Mouse (Mus musculus) MEL (cell line): Measurements from ENCODE around the gene Rps16. TPM values are rescaled to one million over a fixed set of nuclear protein-coding genes. Genes with fewer than 3 reads are reported as not detected.

Experiments used
- DNase-seq: peaks from one replicate; pipeline ENCODE4 v3.0.0; 2011; ENCODE audit warnings: low read depth, low spot score
- H3K27ac ChIP-seq: 2 replicates; pipeline ENCODE4 v1.5.1; 2012; ENCODE audit warnings: low read depth, mild to moderate bottlenecking, control low read depth, low read length, moderate library complexity; ENCODE audit not compliant: control insufficient read depth
- H3K27me3 ChIP-seq, 2 experiments: fragments of 150-350 bp in 1 of 2; sonication (generic) in 1 of 2; 2 replicates each; pipeline ENCODE4 v1.6.1; 2012; ENCODE audit warnings: low read length in 2 of 2, mild to moderate bottlenecking in 2 of 2, improper control_type of control experiment in 1 of 2, moderate library complexity in 1 of 2; ENCODE audit not compliant: insufficient read depth in 2 of 2, control insufficient read depth in 1 of 2
- H3K36me3 ChIP-seq, 2 experiments: 2 replicates each; pipeline ENCODE4 v1.6.1; 2012 to 2014; ENCODE audit warnings: low read length in 2 of 2, improper control_type of control experiment in 1 of 2, inconsistent platforms in 1 of 2, mild to moderate bottlenecking in 1 of 2; ENCODE audit not compliant: insufficient read depth in 2 of 2, control insufficient read depth in 1 of 2
- H3K4me1 ChIP-seq, 2 experiments: fragments of 150-350 bp in 1 of 2; sonication (generic) in 1 of 2; 2 replicates each; pipeline ENCODE4 v1.6.1; 2012; ENCODE audit warnings: low read length in 2 of 2, improper control_type of control experiment in 1 of 2, mild to moderate bottlenecking in 1 of 2; ENCODE audit not compliant: insufficient read depth in 2 of 2, control insufficient read depth in 1 of 2
- H3K4me3 ChIP-seq, 2 experiments: fragments of 150-350 bp in 1 of 2; sonication (generic) in 1 of 2; 2 replicates each; pipeline ENCODE4 v1.5.1; 2012; ENCODE audit warnings: low read depth in 2 of 2, low read length in 2 of 2, mild to moderate bottlenecking in 2 of 2, moderate library complexity in 2 of 2, control low read depth in 1 of 2, improper control_type of control experiment in 1 of 2; ENCODE audit not compliant: control insufficient read depth in 1 of 2, insufficient read depth in 1 of 2
- H3K79me2 ChIP-seq: 2 replicates; pipeline ENCODE4 v1.6.1; 2012; ENCODE audit warnings: mild to moderate bottlenecking, low read length, moderate library complexity; ENCODE audit not compliant: control insufficient read depth, poor library complexity, insufficient read depth
- H3K9ac ChIP-seq: 2 replicates; pipeline ENCODE4 v1.6.1; 2012; ENCODE audit warnings: low read depth, mild to moderate bottlenecking, control low read depth, low read length, moderate library complexity; ENCODE audit not compliant: control insufficient read depth, poor library complexity, severe bottlenecking
- H3K9me3 ChIP-seq: fragments of 150-350 bp; sonication (generic); replicated peaks from 2 replicates; pipeline ENCODE4 v1.6.1; 2012; ENCODE audit warnings: mild to moderate bottlenecking, low read length, improper control_type of control experiment, moderate library complexity; ENCODE audit not compliant: insufficient read depth
- CHD2 ChIP-seq: IDR thresholded peaks from 2 replicates; pipeline ENCODE4 v1.6.1; 2011; ENCODE audit warnings: low read length, improper control_type of control experiment
- CTCF ChIP-seq, 3 experiments: IDR thresholded peaks in 2 of 3; conservative IDR thresholded peaks in 1 of 3; 2 replicates each; pipeline ENCODE4 v1.5.1; 2011 to 2012; ENCODE audit warnings: low read length in 3 of 3, low read depth in 2 of 3, mild to moderate bottlenecking in 2 of 3, improper control_type of control experiment in 1 of 3, inconsistent platforms in 1 of 3, mixed read lengths in 1 of 3, moderate library complexity in 1 of 3; ENCODE audit not compliant: control insufficient read depth in 1 of 3, insufficient read depth in 1 of 3, poor library complexity in 1 of 3, severe bottlenecking in 1 of 3
- E2F4 ChIP-seq: IDR thresholded peaks from 2 replicates; pipeline ENCODE4 v1.6.1; 2011; ENCODE audit warnings: low read depth, low read length, improper control_type of control experiment, borderline replicate concordance
- ELF1 ChIP-seq: IDR thresholded peaks from 2 replicates; pipeline ENCODE4 v1.6.1; 2014; ENCODE audit warnings: low read depth, mild to moderate bottlenecking, inconsistent platforms, low read length, improper control_type of control experiment, moderate library complexity
- ETS1 ChIP-seq: IDR thresholded peaks from 2 replicates; pipeline ENCODE4 v1.6.1; 2012; ENCODE audit warnings: low read depth, mild to moderate bottlenecking, inconsistent platforms, low read length, improper control_type of control experiment, moderate library complexity
- GABPA ChIP-seq: IDR thresholded peaks from 2 replicates; pipeline ENCODE4 v1.6.1; 2012; ENCODE audit warnings: low read depth, mild to moderate bottlenecking, inconsistent platforms, low read length, improper control_type of control experiment, moderate library complexity
- MAFK ChIP-seq: IDR thresholded peaks from 2 replicates; pipeline ENCODE4 v1.6.1; 2011; ENCODE audit warnings: low read depth, mild to moderate bottlenecking, low read length, improper control_type of control experiment, borderline replicate concordance
- MEF2A ChIP-seq: IDR thresholded peaks from 2 replicates; pipeline ENCODE4 v1.6.1; 2014; ENCODE audit warnings: low read depth, mild to moderate bottlenecking, inconsistent platforms, low read length, improper control_type of control experiment; ENCODE audit not compliant: poor library complexity, insufficient replicate concordance, severe bottlenecking; ENCODE audit errors: extremely low read depth
- MXI1 ChIP-seq: IDR thresholded peaks from 2 replicates; pipeline ENCODE4 v1.6.1; 2011; ENCODE audit warnings: mild to moderate bottlenecking, low read depth, low read length, improper control_type of control experiment
- MYB ChIP-seq: IDR thresholded peaks from 2 replicates; pipeline ENCODE4 v1.6.1; 2011; ENCODE audit warnings: mild to moderate bottlenecking, low read depth, low read length, improper control_type of control experiment
- MYC ChIP-seq: IDR thresholded peaks from 2 replicates; pipeline ENCODE4 v1.6.1; 2011; ENCODE audit warnings: low read depth, mild to moderate bottlenecking, low read length, improper control_type of control experiment, moderate library complexity
- UBTF ChIP-seq: IDR thresholded peaks from 2 replicates; pipeline ENCODE4 v1.6.1; 2012; ENCODE audit warnings: low read depth, mild to moderate bottlenecking, inconsistent platforms, low read length, improper control_type of control experiment, moderate library complexity, borderline replicate concordance; ENCODE audit not compliant: insufficient read depth
- ZC3H11A ChIP-seq: IDR thresholded peaks from 2 replicates; pipeline ENCODE4 v1.6.1; 2012; ENCODE audit warnings: low read depth, mild to moderate bottlenecking, inconsistent platforms, low read length, improper control_type of control experiment
- ZMIZ1 ChIP-seq: IDR thresholded peaks from 2 replicates; pipeline ENCODE4 v1.6.1; 2012; ENCODE audit warnings: low read depth, mild to moderate bottlenecking, inconsistent platforms, low read length, improper control_type of control experiment, moderate library complexity
- polyA plus RNA-seq, 2 experiments: library from polyadenylated mRNA; stranded (reverse) in 1 of 2; unstranded in 1 of 2; fragments of >175 nt in 1 of 2; fragments of >200 nt in 1 of 2; gene quantifications; 2 replicates each; pipeline versions ENCODE4 v1.2.1 to v1.2.4; 2012; ENCODE audit warnings: low replicate concordance in 2 of 2, low read depth in 1 of 2; ENCODE audit not compliant: insufficient read length in 2 of 2, insufficient read depth in 1 of 2, missing spikeins in 1 of 2
- total RNA-seq: library from RNA; depleted of rRNA; stranded (reverse); fragments of 300-350 nt; gene quantifications from 2 replicates; pipeline ENCODE4 v1.2.3, GENCODE M21; 2012

The Rps16 gene
- total and polyA plus RNA-seq, 3 experiments: 1,661 to 2,343 (median 1,740) TPM

GRCm38 (mm10) chr7:28382981-28383396 lies 32.5 kb downstream of the Rps16 start (continued):
- TF ChIP-seq GABPA (no peak), MYB (no peak)
- TF ChIP-seq, all 39 proteins: peak for 18

GRCm38 (mm10) chr7:28383606-28384005 lies 33.2 kb downstream of the Rps16 start:
- Histone ChIP-seq H3K27ac (peak overlapping the region; percentile 95), H3K27me3 (no peaks in the 10 kb centered on the region), H3K9ac (no peak overlapping the region), H3K9me3 (no peaks in the 10 kb centered on the region), H3K4me3 (no peak overlapping the region), H3K79me2 (peaks cover 2% of the 10 kb centered on the region; the same call in 1 of the 2 replicates)
- DNase-seq: no peak
- 0 out of 2 replicates have a peak, but pooled peaks have one; percentile 9 for TF ChIP-seq ZMIZ1
- no peak for TF ChIP-seq MAFK
- TF ChIP-seq, all 39 proteins: peak for 1
- H3K4me1 ChIP-seq: peaks cover 6 to 23% of the 10 kb centered on the region in 2 experiments
- peaks cover 0 to 16% of the 10 kb centered on the region in 2 experiments; a peak in 2 of 4 replicates for H3K36me3 ChIP-seq

GRCm38 (mm10) chr7:28384162-28384561 lies 33.7 kb downstream of the Rps16 start:
- Histone ChIP-seq H3K9ac (no peak overlapping the region), H3K4me1 (peaks cover 6 to 23% of the 10 kb centered on the region in 2 experiments), H3K9me3 (no peaks in the 10 kb centered on the region), H3K4me3 (no peak overlapping the region), H3K36me3 (peaks cover 0 to 16% of the 10 kb centered on the region in 2 experiments; a peak in 2 of 4 replicates), H3K79me2 (no peaks in the 10 kb centered on the region; the same call in 1 of the 2 replicates), H3K27ac (no peak overlapping the region), H3K27me3 (no peaks in the 10 kb centered on the region)
- no peak for DNase-seq
- TF ChIP-seq ETS1 (no peak), UBTF (no peak), ZC3H11A (no peak), MYC (no peak), MEF2A (no peak), CHD2 (no peak), CTCF (IDR thresholded peaks at IDR 0.05 in 2 of 3, conservative IDR thresholded peaks at IDR 0.05 in 1 of 3; ENCODE audit: control insufficient read depth in 1 of 3, insufficient read depth in 1 of 3, low read depth in 2 of 3, low read length in 3 of 3, poor library complexity in 1 of 3, severe bottlenecking in 1 of 3) (no peak), MAFK (no peak), E2F4 (no peak), MXI1 (no peak), ELF1 (no peak)
